Mouse (Mus musculus) C2C12 (cell line): ENCODE data around the gene Spag7. TPM values are rescaled to one million over a fixed set of nuclear protein-coding genes. Genes with fewer than 3 reads are reported as not detected.
A peak's percentile ranks its signal among the peaks of the same experiment; 100 is the strongest.

ENCODE experiments used
- H3K27me3 ChIP-seq: one replicate; pipeline ENCODE4 v1.6.1; 2011; ENCODE audit not compliant: control insufficient read depth, insufficient read depth, insufficient read length
- H3K36me3 ChIP-seq: one replicate; pipeline ENCODE4 v1.6.1; 2011; ENCODE audit not compliant: control insufficient read depth, insufficient read depth
- H3K4me3 ChIP-seq: one replicate; pipeline ENCODE4 v1.5.1; 2011; ENCODE audit warnings: mild to moderate bottlenecking, control low read depth; ENCODE audit not compliant: poor library complexity, insufficient read depth, severe bottlenecking
- H3K79me2 ChIP-seq: one replicate; pipeline ENCODE4 v1.6.1; 2011; ENCODE audit not compliant: control insufficient read depth, insufficient read depth
- H3K79me3 ChIP-seq: one replicate; pipeline ENCODE4 v1.6.1; 2011; ENCODE audit warnings: low read depth, control low read depth
- H3ac ChIP-seq: one replicate; pipeline ENCODE3; 2011; ENCODE audit warnings: low read depth; ENCODE audit not compliant: control insufficient read depth, insufficient read length
- CEBPB ChIP-seq: IDR thresholded peaks from one replicate; pipeline ENCODE4 v1.6.1; 2011; ENCODE audit warnings: low read depth, mild to moderate bottlenecking, control low read depth, moderate library complexity
- CTCF ChIP-seq: IDR thresholded peaks from one replicate; pipeline ENCODE4 v1.5.1; 2011; ENCODE audit not compliant: control insufficient read depth, insufficient read depth, insufficient read length
- FOSL1 ChIP-seq: IDR thresholded peaks from one replicate; pipeline ENCODE4 v1.8.0; 2011; ENCODE audit warnings: mild to moderate bottlenecking, low read length; ENCODE audit not compliant: poor library complexity, insufficient read depth, severe bottlenecking
- MAX ChIP-seq: IDR thresholded peaks from one replicate; pipeline ENCODE4 v1.6.1; 2011; ENCODE audit warnings: mild to moderate bottlenecking, control low read depth
- MYOD1 ChIP-seq: IDR thresholded peaks from one replicate; pipeline ENCODE4 v1.6.1; 2011; ENCODE audit warnings: low read depth; ENCODE audit not compliant: control insufficient read depth, insufficient read length
- MYOG ChIP-seq: IDR thresholded peaks from one replicate; pipeline ENCODE4 v1.6.1; 2011; ENCODE audit not compliant: control insufficient read depth, insufficient read length; ENCODE audit errors: extremely low read depth
- USF1 ChIP-seq: IDR thresholded peaks from one replicate; pipeline ENCODE4 v1.6.1; 2011; ENCODE audit warnings: low read depth, mild to moderate bottlenecking, control low read depth, moderate library complexity
- microRNA-seq: library from miRNA; unstranded; fragments of <30 nt; microRNA quantifications from one replicate; pipeline ENCODE4, GENCODE M21; 2019; ENCODE audit warnings: borderline microRNAs expressed
- polyA plus RNA-seq: library from polyadenylated mRNA; unstranded; fragments of >200 nt; fragmentation: generic; extraction: Trizol; gene quantifications from one replicate; pipeline ENCODE4 v1.2.1, GENCODE M21; 2012; ENCODE audit warnings: missing spikeins

Spag7 gene
- polyA plus RNA-seq, 1 experiment = 75.4 TPM

GRCm38 (mm10) chr11:70623053-70623742, 46.0 kb downstream of the Spag7 start:
- no peaks in the 10 kb centered on the region for H3K36me3 ChIP-seq
- H3K4me3 ChIP-seq = no peak overlapping the region
- no peak overlapping the region for H3ac ChIP-seq
- TF ChIP-seq CTCF (no peak), FOSL1 (no peak), USF1 (no peak), CEBPB (no peak), MAX (no peak), MYOG (no peak)
- no peaks in the 10 kb centered on the region for H3K79me2 ChIP-seq
- H3K79me3 ChIP-seq = no peaks in the 10 kb centered on the region
- H3K27me3 ChIP-seq = no peaks in the 10 kb centered on the region

GRCm38 (mm10) chr11:70621972-70622814, 47.0 kb downstream of the Spag7 start:
- TF ChIP-seq CTCF = no peak
- TF ChIP-seq USF1 = no peak
- peak; percentile 38 for TF ChIP-seq MYOD1
- no peak for TF ChIP-seq MAX
- Histone ChIP-seq H3K79me3 (no peaks in the 10 kb centered on the region), H3K4me3 (no peak overlapping the region), H3K27me3 (no peaks in the 10 kb centered on the region), H3ac (no peak overlapping the region), H3K36me3 (no peaks in the 10 kb centered on the region), H3K79me2 (no peaks in the 10 kb centered on the region)

GRCm38 (mm10) chr11:70619101-70619500, 50.1 kb downstream of the Spag7 start, which contains the start of gene Chrne:
Chrne (minus strand) TSS chr11:70619216.
- Histone ChIP-seq H3K36me3 (no peaks in the 10 kb centered on the region), H3K79me3 (no peaks in the 10 kb centered on the region), H3K4me3 (no peak within 1 kb of the TSS)

GRCm38 (mm10) chr11:70615516-70616093, 53.6 kb downstream of the Spag7 start, which contains the start of gene 4930544D05Rik:
4930544D05Rik (plus strand) TSS chr11:70615848.
- H3K79me2 ChIP-seq = no peaks in the 10 kb centered on the region
- no peak within 1 kb of the TSS for H3ac ChIP-seq
- peaks cover 29% of the 10 kb centered on the region for H3K36me3 ChIP-seq
- no peak within 1 kb of the TSS for H3K4me3 ChIP-seq
- TF ChIP-seq CEBPB = peak; percentile 29
- no peak for TF ChIP-seq USF1
- no peak for TF ChIP-seq FOSL1
- TF ChIP-seq MYOD1 = no peak
- H3K27me3 ChIP-seq = no peaks in the 10 kb centered on the region
- no peaks in the 10 kb centered on the region for H3K79me3 ChIP-seq

More at GRCm38 (mm10) chr11:70619101-70619500, 50.1 kb downstream of the Spag7 start, which contains the start of gene Chrne:
- TF ChIP-seq FOSL1 = no peak
- TF ChIP-seq USF1 = no peak
- no peak for TF ChIP-seq CEBPB
- TF ChIP-seq MYOG = no peak
- no peak for TF ChIP-seq MYOD1
- TF ChIP-seq MAX = no peak
- no peak for TF ChIP-seq CTCF
- Histone ChIP-seq H3K27me3 (no peaks in the 10 kb centered on the region), H3K79me2 (no peaks in the 10 kb centered on the region), H3ac (no peak within 1 kb of the TSS)

GRCm38 (mm10) chr11:70615074-70615473, 54.1 kb downstream of the Spag7 start:
- no peaks in the 10 kb centered on the region for H3K79me2 ChIP-seq
- no peak for TF ChIP-seq CTCF
- TF ChIP-seq MAX = no peak
- no peak for TF ChIP-seq MYOD1
- TF ChIP-seq CEBPB = no peak
- no peak for TF ChIP-seq USF1
- no peak for TF ChIP-seq MYOG
- TF ChIP-seq FOSL1 = no peak
- H3K4me3 ChIP-seq = no peak overlapping the region
- H3K36me3 ChIP-seq = peaks cover 34% of the 10 kb centered on the region
- H3K27me3 ChIP-seq = no peaks in the 10 kb centered on the region
- no peak overlapping the region for H3ac ChIP-seq
- no peaks in the 10 kb centered on the region for H3K79me3 ChIP-seq

Small RNAs within 50 kb of the gene (microRNA-seq; reads per million reads assigned to microRNA genes)
- gene Mir6925 = not detected

Other genes starting within 250 kb of the Spag7 start
- gene Arrb2, start 236.8 kb downstream of the Spag7 start, polyA plus RNA-seq = 27.6 TPM
- 46.2 TPM for gene Med11, start 217.5 kb downstream of the Spag7 start, polyA plus RNA-seq
- 0.04 TPM for gene Zmynd15, start 210.0 kb downstream of the Spag7 start, polyA plus RNA-seq
- 0.19 TPM for gene Cxcl16, start 209.4 kb downstream of the Spag7 start, polyA plus RNA-seq
- gene Tm4sf5, start 164.2 kb downstream of the Spag7 start, polyA plus RNA-seq = not detected
- gene Vmo1, start 154.8 kb downstream of the Spag7 start, polyA plus RNA-seq = not detected
- not detected for gene Gltpd2, start 150.2 kb downstream of the Spag7 start, polyA plus RNA-seq
- 658 TPM for gene Psmb6, start 144.0 kb downstream of the Spag7 start, polyA plus RNA-seq
- gene Gm40193, start 136.5 kb downstream of the Spag7 start, polyA plus RNA-seq = not detected
- 9.3 TPM for gene Pld2, start 129.4 kb downstream of the Spag7 start, polyA plus RNA-seq
- gene Mink1, start 106.5 kb downstream of the Spag7 start, polyA plus RNA-seq = 34.5 TPM
- gene 4930544D05Rik, start 53.6 kb downstream of the Spag7 start, polyA plus RNA-seq = not detected
- gene Chrne, start 50.2 kb downstream of the Spag7 start, polyA plus RNA-seq = 0.08 TPM
- 0.13 TPM for gene Gp1ba, start 30.3 kb downstream of the Spag7 start, polyA plus RNA-seq
- gene Rnf167, start 22.2 kb downstream of the Spag7 start, polyA plus RNA-seq = 9.0 TPM
- gene Slc25a11, start 21.9 kb downstream of the Spag7 start, polyA plus RNA-seq = 136 TPM
- 4,207 TPM for gene Pfn1, start 14.8 kb downstream of the Spag7 start, polyA plus RNA-seq
- 1,151 TPM for gene Eno3, start 12.2 kb downstream of the Spag7 start, polyA plus RNA-seq
- 9.0 TPM for gene Camta2, start 18.7 kb upstream of the Spag7 start, polyA plus RNA-seq
- 0.42 TPM for gene Inca1, start 30.7 kb upstream of the Spag7 start, polyA plus RNA-seq
- 99.8 TPM for gene Kif1c, start 31.1 kb upstream of the Spag7 start, polyA plus RNA-seq
- 1.1 TPM for gene Zfp3, start 94.8 kb upstream of the Spag7 start, polyA plus RNA-seq
- not detected for gene Scimp, start 143.2 kb upstream of the Spag7 start, polyA plus RNA-seq
- gene Rabep1, start 175.4 kb upstream of the Spag7 start, polyA plus RNA-seq = 11.9 TPM